Mouse (Mus musculus): ENCODE data around the gene Olfr155. TPM values are rescaled to one million over a fixed set of nuclear protein-coding genes. Genes with fewer than 3 reads are reported as not detected.

Gene Olfr155
- total RNA-seq (2023): not detected

DNA sequence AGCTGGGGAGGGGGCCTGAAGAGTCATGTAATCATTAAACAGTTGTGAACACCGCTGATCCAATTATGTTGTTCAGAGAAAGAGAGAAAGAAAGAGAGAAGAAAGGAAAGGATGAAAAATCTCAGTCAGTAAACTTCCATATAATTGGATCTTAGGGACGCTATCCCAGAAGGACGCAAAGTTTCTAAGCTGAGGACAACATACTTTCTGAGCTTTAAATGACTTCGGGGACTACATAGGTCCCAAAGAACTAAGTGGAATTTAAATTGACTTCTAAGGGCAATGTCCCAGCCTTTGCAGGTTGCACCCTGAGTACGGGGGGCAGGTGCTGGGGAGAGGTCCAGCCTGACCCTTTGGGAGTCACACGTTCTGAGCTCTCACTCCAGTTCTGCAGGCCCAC, at the start of gene Olfr155:
Gene Olfr155 (plus strand): TSS at position 301 of the 400 bp plus-strand sequence.

DNA sequence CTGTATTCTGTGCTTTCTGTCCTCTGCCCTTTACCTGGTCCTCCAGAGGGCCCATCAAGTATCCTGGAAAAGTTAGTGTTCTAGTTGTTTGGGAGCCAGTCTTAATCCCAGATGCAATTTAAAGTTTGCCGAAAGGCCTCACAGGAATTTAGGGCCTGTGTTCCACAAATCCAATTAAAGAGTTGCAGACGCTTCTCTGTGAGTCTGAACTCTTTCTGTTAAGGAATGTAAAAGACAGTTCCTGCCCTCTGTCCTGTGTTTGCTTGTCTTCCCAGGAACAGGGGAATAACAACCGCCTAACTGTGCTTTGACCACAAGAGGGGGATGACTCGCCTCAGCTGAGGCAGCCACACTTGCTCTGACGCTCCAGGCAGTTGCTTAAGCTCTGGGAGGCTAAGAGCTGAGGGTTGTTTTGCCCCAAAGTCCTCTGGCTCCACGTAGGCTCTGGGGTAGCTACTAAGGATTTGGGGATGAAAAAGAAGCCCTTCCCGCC, 27.5 kb upstream of the Olfr155 start, which contains the start of gene Olfr156:
Gene Olfr156 (minus strand): TSS at position 51 of the 493 bp plus-strand sequence.

DNA sequence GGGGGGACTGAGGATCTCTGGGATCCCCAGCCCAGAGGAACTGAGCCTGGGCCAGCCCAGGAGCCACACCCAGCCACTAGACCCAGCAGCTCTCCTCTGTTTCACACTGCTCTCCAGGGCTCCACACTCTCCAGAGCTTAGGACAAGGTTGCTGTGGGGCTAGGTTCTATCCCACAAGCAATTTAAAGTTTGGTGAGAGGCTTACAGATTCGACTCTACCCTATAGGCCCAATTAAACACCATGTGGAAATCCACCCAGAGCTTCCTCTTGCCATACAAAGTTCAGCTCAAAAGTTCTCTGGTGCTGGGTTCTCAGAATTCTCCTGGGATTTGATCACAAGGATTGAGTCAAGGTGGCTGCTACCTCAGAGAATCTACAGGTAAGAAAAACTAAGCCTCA, 11.3 kb upstream of the Olfr155 start, which contains the start of gene Olfr157:
Gene Olfr157 (minus strand): TSS at position 101 of the 400 bp plus-strand sequence.

DNA sequence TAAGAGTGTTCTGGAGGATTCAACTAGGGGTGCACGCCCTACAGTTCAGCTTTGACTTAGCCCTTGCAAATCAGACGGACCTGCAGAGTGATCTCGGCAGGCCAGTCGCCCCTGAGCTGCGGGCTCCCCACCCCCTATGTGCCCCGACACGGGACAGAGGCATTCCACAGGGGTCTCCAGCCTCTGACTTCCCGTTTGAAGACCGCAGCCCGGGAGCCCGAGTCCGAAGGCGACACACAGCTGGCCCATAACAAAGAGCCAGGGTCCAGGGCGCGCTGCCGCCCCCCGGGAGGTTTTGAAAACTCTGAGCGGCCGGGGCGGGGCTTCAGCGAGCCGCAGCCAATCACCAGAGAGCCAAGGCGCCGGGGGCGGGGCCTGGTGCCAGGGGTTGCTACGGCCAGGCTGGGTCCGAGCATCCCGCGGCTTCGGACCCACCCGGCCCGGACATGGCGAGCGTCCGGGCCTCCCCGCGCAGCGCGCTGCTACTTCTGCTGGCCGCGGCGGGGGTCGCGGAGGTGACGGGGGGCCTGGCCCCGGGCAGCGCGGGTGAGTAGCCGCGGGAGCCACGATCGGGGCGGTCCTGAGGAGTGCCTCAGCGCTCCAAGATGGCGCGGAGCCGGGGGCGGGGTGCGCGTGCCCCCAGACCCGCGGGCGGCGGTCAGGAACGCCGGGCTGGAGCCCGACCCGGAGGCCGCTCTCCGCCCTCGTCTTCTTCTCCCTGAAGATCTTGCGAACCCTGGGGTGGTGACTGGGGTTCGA, 24.0 kb downstream of the Olfr155 start, which contains the start of gene Reck:
Gene Reck (plus strand): TSS at position 371 of the 759 bp plus-strand sequence.

Other genes with a start within 250 kb of the Olfr155 start
- gene Npr2, start 219.6 kb upstream of the Olfr155 start, total RNA-seq (2023): under 1 TPM; 0.33 to 0.80 TPM
- not detected for gene Spag8, start 198.0 kb upstream of the Olfr155 start, total RNA-seq (2023)
- gene Hint2, start 195.1 kb upstream of the Olfr155 start, total RNA-seq (2023): 10 to 100 TPM in 1 of 2 experiments, 1 to 10 TPM in 1; 8.7 to 10.2 TPM
- under 1 TPM; 0.60 to 0.66 TPM for gene Tmem8b, start 182.6 kb upstream of the Olfr155 start, total RNA-seq (2023)
- under 1 TPM in 1 of 2 experiments, not detected in 1; 0.11 TPM for gene Fam221b, start 182.4 kb upstream of the Olfr155 start, total RNA-seq (2023)
- gene Olfr70, start 150.8 kb upstream of the Olfr155 start, total RNA-seq (2023): not detected
- gene Olfr71, start 141.3 kb upstream of the Olfr155 start, total RNA-seq (2023): not detected
- gene Hrct1, start 124.4 kb upstream of the Olfr155 start, total RNA-seq (2023): not detected
- gene Spaar, start 121.5 kb upstream of the Olfr155 start, total RNA-seq (2023): not detected
- gene Olfr159, start 80.6 kb upstream of the Olfr155 start, total RNA-seq (2023): not detected
- not detected for gene Olfr156, start 27.7 kb upstream of the Olfr155 start, total RNA-seq (2023)
- not detected for gene Olfr157, start 11.4 kb upstream of the Olfr155 start, total RNA-seq (2023)
- 10 to 100 TPM; 10.7 to 18.1 TPM for gene Reck, start 24.0 kb downstream of the Olfr155 start, total RNA-seq (2023)
- gene Glipr2, start 105.8 kb downstream of the Olfr155 start, total RNA-seq (2023): 100 to 1,000 TPM; 159 to 162 TPM
- 1 to 10 TPM; 1.1 to 1.8 TPM for gene Ccin, start 131.9 kb downstream of the Olfr155 start, total RNA-seq (2023)
- 100 to 1,000 TPM; 164 to 202 TPM for gene Clta, start 152.9 kb downstream of the Olfr155 start, total RNA-seq (2023)
- gene Gne, start 232.6 kb downstream of the Olfr155 start, total RNA-seq (2023): 10 to 100 TPM; 21.1 to 28.8 TPM